Mouse (Mus musculus) midbrain, embryonic 15.5 days (tissue): ENCODE results near the gene Alg10b. TPM values are rescaled to one million over a fixed set of nuclear protein-coding genes. Genes with fewer than 3 reads are reported as not detected.
"Not testable (repeated sequence)": the region's sequence is repeated elsewhere in the genome, so short reads cannot be mapped to it uniquely, and the experiment has no call there.

ENCODE experiments used
- ATAC-seq: fragments of 200-750 bp; cut with Nextera tagmentation; replicated peaks from 2 replicates; pipeline ENCODE4 v1.8.0; 2017; ENCODE audit warnings: moderate TSS enrichment
- H3K27ac ChIP-seq: fragments of 300-500 bp; sonication (generic); 2 replicates; pipeline ENCODE4 v1.5.1; 2015; ENCODE audit warnings: mild to moderate bottlenecking, inconsistent platforms
- H3K27me3 ChIP-seq: fragments of 300-500 bp; sonication (generic); replicated peaks from 2 replicates; pipeline ENCODE4 v1.6.1; 2015; ENCODE audit warnings: inconsistent platforms
- H3K36me3 ChIP-seq: fragments of 300-500 bp; sonication (generic); replicated peaks from 2 replicates; pipeline ENCODE4 v1.6.1; 2015; ENCODE audit warnings: inconsistent platforms
- H3K4me1 ChIP-seq: fragments of 300-500 bp; sonication (generic); 2 replicates; pipeline ENCODE4 v1.6.1; 2015; ENCODE audit warnings: inconsistent platforms
- H3K4me2 ChIP-seq: fragments of 300-500 bp; sonication (generic); 2 replicates; pipeline ENCODE4 v1.6.1; 2015; ENCODE audit warnings: inconsistent platforms, mild to moderate bottlenecking, moderate library complexity
- H3K4me3 ChIP-seq: fragments of 300-500 bp; sonication (generic); 2 replicates; pipeline ENCODE4 v1.5.1; 2015; ENCODE audit warnings: mild to moderate bottlenecking, inconsistent platforms
- H3K9ac ChIP-seq: fragments of 300-500 bp; sonication (generic); 2 replicates; pipeline ENCODE4 v1.6.1; 2015; ENCODE audit warnings: mild to moderate bottlenecking, inconsistent platforms
- H3K9me3 ChIP-seq: fragments of 300-500 bp; sonication (generic); 2 replicates; pipeline ENCODE4 v1.6.1; 2016; ENCODE audit warnings: inconsistent platforms
- WGBS: fragments of 180-500 bp; shearing (Covaris S2); methylation state at CpG from one replicate; pipeline ENCODE4 v1.1.7; 2015; ENCODE audit warnings: mixed read lengths; 5-methylcytosine and 5-hydroxymethylcytosine counted together
- polyA plus RNA-seq: library from polyadenylated mRNA; unstranded; fragments of >200 nt; fragmentation: Nextera tagmentation; extraction: Ambion mirVana; gene quantifications from 2 replicates; pipeline ENCODE4 v1.2.1, GENCODE M21; 2015

The Alg10b gene
- polyA plus RNA-seq, result 47.6 and 50.9 TPM in 2 replicates

DNA sequence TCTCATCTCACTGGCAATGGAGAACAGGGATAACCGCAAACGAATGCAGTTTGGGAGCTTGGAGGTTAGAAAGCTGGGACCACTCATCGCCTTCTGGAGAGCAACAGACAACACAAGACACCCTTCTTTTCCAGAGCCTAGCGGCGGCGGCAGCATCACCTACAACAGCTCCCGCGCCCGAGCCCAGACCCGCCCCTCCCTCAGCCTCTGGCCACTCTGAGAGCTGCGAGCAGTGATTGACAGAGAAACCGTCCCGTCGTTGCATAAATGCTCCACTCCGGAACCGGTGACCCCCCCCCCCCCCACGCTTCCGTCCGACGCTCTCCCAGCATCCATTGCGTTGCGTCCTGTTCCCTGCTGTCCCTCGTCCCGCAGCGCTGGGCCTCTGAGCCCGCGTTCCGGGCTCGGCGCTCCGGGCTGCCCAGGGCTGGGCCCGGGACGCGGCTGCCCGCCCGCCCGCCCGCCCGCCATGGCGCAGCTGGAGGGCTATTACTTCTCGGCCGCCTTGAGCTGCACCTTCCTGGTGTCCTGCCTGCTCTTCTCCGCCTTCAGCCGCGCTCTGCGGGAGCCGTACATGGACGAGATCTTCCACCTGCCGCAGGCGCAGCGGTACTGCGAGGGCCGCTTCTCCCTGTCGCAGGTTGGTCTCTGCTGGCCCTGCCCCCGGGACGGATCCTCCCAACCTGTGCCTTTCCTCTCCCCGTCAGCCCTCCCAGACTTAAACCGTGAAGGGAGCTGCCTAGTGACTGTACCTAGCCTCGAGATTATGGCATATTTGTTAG, at the start of gene Alg10b:
TSS of gene Alg10b (plus strand) at position 343 of the 782 bp plus-strand sequence.
- peak within 1 kb of the TSS; percentile 85 for H3K4me2 ChIP-seq
- peaks cover 17% of the 10 kb centered on the region; the same call in 1 of the 2 replicates for H3K36me3 ChIP-seq
- H3K4me1 ChIP-seq, result peaks cover 25% of the 10 kb centered on the region
- H3K4me3 ChIP-seq, result peak within 1 kb of the TSS; percentile 80
- H3K27me3 ChIP-seq, result no peaks in the 10 kb centered on the region; the same call in 1 of the 2 replicates
- H3K9ac ChIP-seq, result peak within 1 kb of the TSS; percentile 96
- H3K27ac ChIP-seq, result peak within 1 kb of the TSS; percentile 89
- H3K9me3 ChIP-seq, result no peaks in the 10 kb centered on the region
- ATAC-seq, result peak; percentile 100
- under 1% methylated on average over 59 of the region's 59 CpGs for WGBS

DNA sequence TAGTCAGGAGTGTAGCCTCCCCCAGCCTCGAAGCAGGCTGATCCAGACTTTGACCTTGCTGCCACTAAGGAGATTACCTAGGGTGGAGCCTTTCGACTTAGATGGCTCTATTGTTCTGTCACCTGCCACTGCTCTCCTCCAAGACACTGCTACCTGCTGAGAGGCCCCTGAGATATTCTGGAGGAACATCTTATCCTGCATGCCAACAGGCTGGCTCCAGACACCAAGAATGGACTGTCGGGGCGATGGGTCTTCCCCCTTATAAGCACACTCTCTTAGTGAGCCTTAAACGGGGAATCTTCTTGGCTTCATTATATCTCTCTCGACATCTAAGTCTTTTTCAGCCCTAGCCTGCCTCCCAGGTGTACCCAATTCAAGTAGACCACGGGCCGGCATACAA, 41.0 kb upstream of the Alg10b start:
- H3K27me3 ChIP-seq, H3K9ac ChIP-seq, ATAC-seq, H3K4me3 ChIP-seq, H3K27ac ChIP-seq, H3K36me3 ChIP-seq, H3K9me3 ChIP-seq, H3K4me1 ChIP-seq, H3K4me2 ChIP-seq: not testable (repeated sequence)
- WGBS, result 56% methylated on average over 8 of the region's 8 CpGs

DNA sequence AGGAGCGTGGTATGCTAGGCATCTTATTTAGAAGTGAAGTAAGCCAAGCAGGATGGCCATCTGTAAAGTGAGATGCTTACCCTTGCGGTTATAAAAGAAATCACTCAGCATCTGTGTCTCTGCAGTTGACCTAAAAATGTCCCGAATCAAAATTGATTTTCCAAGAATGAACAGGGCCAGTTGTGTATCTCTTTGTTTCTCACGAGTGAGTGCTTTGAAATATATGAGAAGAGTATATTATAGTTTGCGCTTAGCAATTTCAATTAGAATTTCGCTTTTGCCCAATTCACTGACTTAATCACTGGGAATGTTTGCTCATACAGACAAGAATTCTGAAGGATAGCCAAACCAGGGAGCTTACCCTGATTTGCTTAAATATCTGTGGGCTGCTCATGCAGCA, 40.6 kb upstream of the Alg10b start:
- no peaks in the 10 kb centered on the region for H3K9me3 ChIP-seq
- WGBS, result 86% methylated on average over 6 of the region's 6 CpGs
- H3K27me3 ChIP-seq, result no peaks in the 10 kb centered on the region

DNA sequence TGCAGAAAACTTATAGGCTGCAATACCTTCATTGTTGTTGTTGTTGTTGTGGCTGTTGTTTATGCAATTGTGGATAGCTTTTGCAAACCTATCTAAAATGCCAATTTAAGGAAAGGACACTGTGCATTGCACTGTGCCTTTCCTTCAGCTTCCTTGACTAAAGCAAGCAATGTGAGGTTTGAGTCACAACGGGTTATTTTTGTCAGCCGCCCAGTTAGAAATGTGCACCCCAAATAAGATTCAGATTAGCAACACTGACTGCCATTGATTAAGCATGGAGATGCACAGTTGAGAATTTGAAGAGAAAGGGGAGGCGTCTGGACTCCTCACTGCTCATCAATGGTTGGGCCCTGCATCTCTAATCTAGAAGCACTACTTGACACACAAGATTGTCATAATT, 39.4 kb upstream of the Alg10b start:
- Histone ChIP-seq H3K4me1 (no peaks in the 10 kb centered on the region), H3K9ac (no peak overlapping the region), H3K36me3 (no peaks in the 10 kb centered on the region), H3K4me2 (no peak overlapping the region), H3K4me3 (no peak overlapping the region), H3K9me3 (no peaks in the 10 kb centered on the region), H3K27ac (no peak overlapping the region), H3K27me3 (no peaks in the 10 kb centered on the region)
- ATAC-seq, result no peak
- 89% methylated on average over 3 of the region's 3 CpGs for WGBS

More for the DNA sequence above, 40.6 kb upstream of the Alg10b start:
- no peak overlapping the region for H3K9ac ChIP-seq
- H3K27ac ChIP-seq, result no peak overlapping the region
- no peak for ATAC-seq
- no peaks in the 10 kb centered on the region for H3K36me3 ChIP-seq
- no peak overlapping the region for H3K4me2 ChIP-seq
- no peaks in the 10 kb centered on the region for H3K4me1 ChIP-seq
- no peak overlapping the region for H3K4me3 ChIP-seq

DNA sequence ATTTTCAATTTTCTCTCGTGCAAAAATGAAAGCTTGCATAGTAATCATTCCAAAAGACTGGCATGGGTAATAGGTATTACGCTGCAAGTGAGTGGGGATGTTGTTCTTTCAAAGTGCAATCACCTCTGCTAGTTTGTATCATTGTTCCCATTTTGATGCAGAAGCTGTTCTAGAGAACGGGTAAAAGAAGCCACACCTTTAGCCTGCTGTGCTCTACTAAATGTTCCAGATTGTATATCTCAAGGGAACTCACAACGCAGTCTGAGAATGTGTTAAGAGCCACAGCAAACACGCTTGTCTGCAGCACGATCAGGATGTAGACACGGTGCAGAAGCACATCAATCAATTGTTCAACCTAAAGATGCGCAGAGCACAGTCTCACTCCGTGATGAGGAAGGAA, 34.6 kb upstream of the Alg10b start:
- Histone ChIP-seq H3K4me1 (no peaks in the 10 kb centered on the region), H3K4me3 (no peak overlapping the region), H3K27me3 (no peaks in the 10 kb centered on the region), H3K9ac (no peak overlapping the region), H3K9me3 (no peaks in the 10 kb centered on the region), H3K27ac (no peak overlapping the region), H3K4me2 (no peak overlapping the region), H3K36me3 (no peaks in the 10 kb centered on the region)
- 88% methylated on average over 9 of the region's 9 CpGs for WGBS
- no peak for ATAC-seq

DNA sequence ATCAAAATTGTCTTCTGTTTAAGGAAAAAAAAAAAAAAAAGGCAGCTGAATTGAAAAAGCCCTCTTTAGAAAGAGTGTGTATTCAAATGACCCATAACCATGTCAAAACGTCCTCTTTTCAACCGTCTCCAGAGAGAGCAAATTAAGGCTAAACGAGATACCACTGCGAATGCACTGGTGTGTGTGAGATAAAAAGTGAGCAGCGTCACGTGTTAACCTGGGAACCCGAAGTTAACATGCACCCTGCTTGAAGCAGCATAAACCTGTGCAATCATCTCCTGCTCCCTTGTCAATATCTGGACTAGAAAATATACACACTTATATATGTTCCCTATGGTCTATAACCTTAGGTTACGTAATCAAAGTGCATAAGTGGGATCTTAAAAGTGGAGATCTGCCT, 10.2 kb upstream of the Alg10b start:
- no peaks in the 10 kb centered on the region for H3K27me3 ChIP-seq
- ATAC-seq, result no peak
- H3K9ac ChIP-seq, result no peak overlapping the region
- H3K4me2 ChIP-seq, result no peak overlapping the region
- H3K9me3 ChIP-seq, result no peaks in the 10 kb centered on the region
- H3K4me3 ChIP-seq, result no peak overlapping the region
- no peaks in the 10 kb centered on the region for H3K4me1 ChIP-seq
- no peaks in the 10 kb centered on the region for H3K36me3 ChIP-seq
- no peak overlapping the region for H3K27ac ChIP-seq
- WGBS, result 79% methylated on average over 8 of the region's 8 CpGs

DNA sequence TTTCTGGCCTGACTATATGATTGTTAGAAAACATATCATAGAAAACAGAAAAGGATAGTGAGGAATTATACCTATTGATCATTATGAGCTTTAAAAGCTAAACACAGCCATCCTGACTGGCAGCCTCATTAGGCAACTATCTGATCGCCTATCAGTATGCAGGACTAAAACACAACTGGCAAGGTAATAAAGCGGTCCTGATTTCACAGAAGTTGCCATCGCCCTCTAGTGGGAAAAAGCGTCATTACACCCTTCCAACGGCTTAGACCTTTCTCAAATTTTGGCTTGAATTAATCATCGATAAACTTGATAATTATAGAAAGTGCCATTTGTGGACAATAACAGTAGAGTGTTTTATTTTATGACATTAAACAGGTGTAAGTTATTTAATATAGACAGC, 9.2 kb upstream of the Alg10b start:
- Histone ChIP-seq H3K9me3 (no peaks in the 10 kb centered on the region), H3K27ac (no peak overlapping the region), H3K36me3 (no peaks in the 10 kb centered on the region), H3K4me1 (no peaks in the 10 kb centered on the region), H3K4me3 (no peak overlapping the region), H3K9ac (no peak overlapping the region), H3K4me2 (no peak overlapping the region), H3K27me3 (no peaks in the 10 kb centered on the region)
- 15% methylated on average over 6 of the region's 6 CpGs for WGBS
- ATAC-seq, result 0 out of 2 replicates have a peak, but pooled peaks have one; percentile 69

DNA sequence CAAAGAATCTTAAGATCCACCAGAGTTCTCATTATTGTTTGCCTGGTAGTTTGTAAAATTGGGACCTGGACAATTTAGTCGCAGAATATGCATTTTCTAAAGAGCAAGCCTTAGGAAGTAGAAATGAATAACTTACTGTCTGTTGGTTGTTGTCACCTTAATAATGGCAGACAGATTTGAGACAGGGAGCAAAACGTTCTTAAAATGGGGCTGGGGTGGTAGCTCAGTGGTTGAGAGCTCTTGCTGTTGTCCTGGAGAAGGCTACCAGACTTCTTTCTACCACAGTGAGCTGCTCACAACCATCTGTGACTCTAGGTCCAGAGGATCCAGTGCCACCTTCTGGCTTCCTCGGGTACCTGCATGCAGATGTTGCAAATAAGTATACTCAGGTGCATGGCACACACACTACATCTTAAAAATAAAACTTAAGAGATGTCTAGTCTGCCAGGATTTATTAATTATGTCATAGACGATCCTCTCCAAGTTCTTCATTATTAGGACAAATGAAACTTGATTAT, 1.0 kb downstream of the Alg10b start:
- Histone ChIP-seq H3K9me3 (no peaks in the 10 kb centered on the region), H3K36me3 (peaks cover 21% of the 10 kb centered on the region; the same call in 1 of the 2 replicates), H3K27ac (no peak overlapping the region), H3K27me3 (no peaks in the 10 kb centered on the region; the same call in 1 of the 2 replicates), H3K4me3 (peak overlapping the region; percentile 80), H3K9ac (peak overlapping the region; percentile 96), H3K4me1 (peaks cover 25% of the 10 kb centered on the region), H3K4me2 (peak overlapping the region; percentile 75)
- 70% methylated on average over 4 of the region's 4 CpGs for WGBS
- ATAC-seq, result no peak

DNA sequence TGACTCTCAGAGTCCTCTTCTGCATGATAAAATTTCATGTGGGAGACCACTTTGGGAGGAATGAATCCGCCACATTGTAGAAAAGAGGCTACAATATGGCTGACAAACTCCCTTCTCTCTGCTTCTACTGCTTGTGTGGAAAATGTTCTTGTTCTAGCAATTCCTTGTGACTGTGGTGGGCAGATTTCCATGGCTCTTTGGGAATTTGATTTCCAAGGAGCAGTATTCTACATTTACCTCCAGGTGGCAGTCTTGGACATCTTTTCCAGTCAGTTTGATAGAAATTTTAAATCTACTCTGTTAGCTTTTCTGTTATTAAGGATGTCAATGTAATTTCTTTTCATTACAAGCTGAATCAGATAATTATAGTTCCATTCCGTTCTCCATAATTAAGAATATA, 13.5 kb downstream of the Alg10b start:
- H3K27ac ChIP-seq, result no peak overlapping the region
- no peaks in the 10 kb centered on the region; the same call in 1 of the 2 replicates for H3K36me3 ChIP-seq
- no peaks in the 10 kb centered on the region for H3K4me1 ChIP-seq
- ATAC-seq, result no peak
- H3K9me3 ChIP-seq, result no peaks in the 10 kb centered on the region
- no peak overlapping the region for H3K4me2 ChIP-seq
- H3K9ac ChIP-seq, result no peak overlapping the region
- no peaks in the 10 kb centered on the region for H3K27me3 ChIP-seq
- H3K4me3 ChIP-seq, result no peak overlapping the region
- 38% methylated on average over 2 of the region's 2 CpGs for WGBS

DNA sequence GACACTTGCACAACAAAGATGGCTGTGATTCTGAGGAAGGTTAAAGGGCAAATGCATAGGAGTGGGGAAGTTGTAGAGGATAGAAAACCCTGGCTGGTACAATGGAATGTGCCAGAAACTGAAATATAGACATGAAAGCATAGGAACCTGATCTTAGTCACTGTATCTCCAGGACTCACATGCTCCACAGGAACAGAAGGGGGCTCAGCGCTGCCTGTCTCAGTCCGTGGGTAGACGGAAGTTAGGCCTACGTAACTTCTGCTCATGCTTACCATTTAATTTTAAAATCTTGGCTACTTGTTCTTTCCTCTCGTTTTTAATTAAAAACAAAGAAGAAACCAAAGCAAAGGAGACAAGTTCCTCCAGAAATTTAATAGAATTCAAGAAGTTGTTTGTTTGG, 20.0 kb downstream of the Alg10b start:
- Histone ChIP-seq H3K27me3 (no peaks in the 10 kb centered on the region), H3K4me1 (no peaks in the 10 kb centered on the region), H3K4me2 (no peak overlapping the region), H3K9me3 (no peaks in the 10 kb centered on the region), H3K27ac (no peak overlapping the region), H3K36me3 (no peaks in the 10 kb centered on the region), H3K4me3 (no peak overlapping the region), H3K9ac (no peak overlapping the region)
- WGBS, result 89% methylated on average over 5 of the region's 5 CpGs
- ATAC-seq, result no peak

DNA sequence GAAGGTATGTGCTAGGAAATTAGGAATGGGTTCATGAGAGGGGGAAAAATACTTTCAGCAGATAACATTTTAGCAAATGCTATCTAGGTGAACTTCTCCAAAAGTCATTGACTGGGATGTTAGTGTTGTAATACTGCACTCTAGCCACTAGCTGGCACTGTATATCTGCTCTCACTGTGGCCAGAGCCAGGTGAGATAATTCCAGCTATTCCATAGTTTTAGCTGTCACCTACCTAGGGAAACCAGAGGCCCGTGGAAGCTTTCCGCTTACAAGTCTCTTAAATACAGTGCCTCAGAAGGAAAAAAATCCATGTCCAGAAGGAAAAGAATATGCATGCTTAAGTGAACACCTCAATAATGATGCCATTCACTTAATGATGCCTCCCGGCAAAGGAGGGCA, 25.6 kb downstream of the Alg10b start:
- Histone ChIP-seq H3K27ac (no peak overlapping the region), H3K36me3 (no peaks in the 10 kb centered on the region), H3K4me1 (no peaks in the 10 kb centered on the region), H3K4me2 (no peak overlapping the region), H3K27me3 (no peaks in the 10 kb centered on the region), H3K9me3 (no peaks in the 10 kb centered on the region), H3K4me3 (no peak overlapping the region), H3K9ac (no peak overlapping the region)
- ATAC-seq, result no peak; the same call in 1 of the 2 replicates
- WGBS, result 37% methylated on average over 3 of the region's 3 CpGs

DNA sequence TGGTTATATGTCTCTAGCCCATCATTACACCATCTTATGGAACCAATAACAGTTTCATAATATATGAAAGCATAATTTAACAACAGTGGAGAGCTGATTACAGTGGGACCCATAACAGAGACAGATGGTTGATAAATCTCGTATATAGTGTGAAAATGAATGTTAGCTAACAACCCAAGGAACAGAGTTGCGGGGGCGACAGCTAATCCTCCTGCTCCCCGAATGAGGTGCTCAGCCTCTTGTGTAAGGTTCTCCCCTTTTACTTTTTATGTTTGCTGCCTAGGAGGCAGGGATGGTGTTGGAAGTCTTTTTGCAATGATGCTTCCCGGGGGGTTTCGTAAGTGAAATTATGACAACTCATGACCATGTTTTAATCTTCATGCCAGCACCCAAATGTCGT, 58.8 kb downstream of the Alg10b start:
- H3K36me3 ChIP-seq, result no peaks in the 10 kb centered on the region
- no peak for ATAC-seq
- no peak overlapping the region for H3K27ac ChIP-seq
- H3K27me3 ChIP-seq, result no peaks in the 10 kb centered on the region
- no peaks in the 10 kb centered on the region for H3K9me3 ChIP-seq
- no peak overlapping the region for H3K4me3 ChIP-seq
- no peak overlapping the region for H3K9ac ChIP-seq
- no peak overlapping the region for H3K4me2 ChIP-seq
- WGBS, result 92% methylated on average over 7 of the region's 7 CpGs
- no peaks in the 10 kb centered on the region for H3K4me1 ChIP-seq
